Mouse (Mus musculus) stomach, embryonic 15.5 days (tissue): ENCODE measurements around the gene Gm525. TPM values are rescaled to one million over a fixed set of nuclear protein-coding genes. Genes with fewer than 3 reads are reported as not detected.

ENCODE experiments used
- ATAC-seq: fragments of 200-750 bp; cut with Nextera tagmentation; 2 replicates; pipeline ENCODE4 v1.8.0; 2017; ENCODE audit warnings: low read depth, moderate number of reproducible peaks, moderate TSS enrichment; ENCODE audit not compliant: insufficient read depth, low FRiP score
- H3K27ac ChIP-seq: fragments of 300-500 bp; sonication (generic); 2 replicates; pipeline ENCODE4 v1.5.1; 2015; ENCODE audit warnings: mild to moderate bottlenecking, inconsistent platforms
- H3K27me3 ChIP-seq: fragments of 300-500 bp; sonication (generic); replicated peaks from 2 replicates; pipeline ENCODE4 v1.6.1; 2015; ENCODE audit warnings: inconsistent platforms
- H3K36me3 ChIP-seq: fragments of 300-500 bp; sonication (generic); 2 replicates; pipeline ENCODE4 v1.6.1; 2015; ENCODE audit warnings: inconsistent platforms
- H3K4me1 ChIP-seq: fragments of 300-500 bp; sonication (generic); 2 replicates; pipeline ENCODE4 v1.6.1; 2015; ENCODE audit warnings: inconsistent platforms
- H3K4me2 ChIP-seq: fragments of 300-500 bp; sonication (generic); 2 replicates; pipeline ENCODE4 v1.6.1; 2015; ENCODE audit warnings: mild to moderate bottlenecking, inconsistent platforms
- H3K4me3 ChIP-seq: fragments of 300-500 bp; sonication (generic); replicated peaks from 2 replicates; pipeline ENCODE4 v1.5.1; 2015; ENCODE audit warnings: inconsistent platforms
- H3K9ac ChIP-seq: fragments of 300-500 bp; sonication (generic); 2 replicates; pipeline ENCODE4 v1.6.1; 2015; ENCODE audit warnings: inconsistent platforms
- H3K9me3 ChIP-seq: fragments of 300-500 bp; sonication (generic); 2 replicates; pipeline ENCODE4 v1.6.1; 2016; ENCODE audit warnings: inconsistent platforms
- WGBS: fragments of 180-500 bp; shearing (Covaris S2); methylation state at CpG from one replicate; pipeline ENCODE4 v1.1.7; 2015; 5-methylcytosine and 5-hydroxymethylcytosine counted together
- polyA plus RNA-seq: library from polyadenylated mRNA; unstranded; fragments of >200 nt; fragmentation: Nextera tagmentation; extraction: Ambion mirVana; gene quantifications from 2 replicates; pipeline ENCODE4 v1.2.1, GENCODE M21; 2015

The Gm525 gene
- polyA plus RNA-seq, 1 experiment from 2014 or later = 2.1 TPM

GRCm38 (mm10) chr11:89100403-89100802, 26.8 kb downstream of the Gm525 start:
- no peak overlapping the region for H3K9ac ChIP-seq
- no peaks in the 10 kb centered on the region for H3K4me1 ChIP-seq

GRCm38 (mm10) chr11:89100826-89101321, 27.2 kb downstream of the Gm525 start:
- Histone ChIP-seq H3K27me3 (no peaks in the 10 kb centered on the region), H3K36me3 (no peaks in the 10 kb centered on the region), H3K4me2 (peak overlapping the region; percentile 68), H3K9me3 (no peaks in the 10 kb centered on the region), H3K4me1 (no peaks in the 10 kb centered on the region), H3K4me3 (peak overlapping the region; percentile 37), H3K27ac (no peak overlapping the region), H3K9ac (no peak overlapping the region)
- WGBS = 29% methylated on average over 17 of the region's 17 CpGs
- ATAC-seq = no peak

More at GRCm38 (mm10) chr11:89100403-89100802, 26.8 kb downstream of the Gm525 start:
- no peaks in the 10 kb centered on the region for H3K9me3 ChIP-seq
- no peaks in the 10 kb centered on the region for H3K27me3 ChIP-seq
- H3K4me3 ChIP-seq = peak overlapping the region; percentile 37
- H3K27ac ChIP-seq = no peak overlapping the region
- H3K36me3 ChIP-seq = no peaks in the 10 kb centered on the region
- WGBS = 0% methylated on average over 9 of the region's 9 CpGs
- peak; percentile 81 for ATAC-seq
- H3K4me2 ChIP-seq = peak overlapping the region; percentile 68

GRCm38 (mm10) chr11:89103166-89103565, 29.5 kb downstream of the Gm525 start:
- no peaks in the 10 kb centered on the region for H3K36me3 ChIP-seq
- H3K9ac ChIP-seq = no peak overlapping the region
- H3K4me2 ChIP-seq = no peak overlapping the region
- H3K4me1 ChIP-seq = no peaks in the 10 kb centered on the region
- no peak overlapping the region for H3K4me3 ChIP-seq
- H3K9me3 ChIP-seq = no peaks in the 10 kb centered on the region
- 88% methylated on average over 14 of the region's 14 CpGs for WGBS
- H3K27me3 ChIP-seq = no peaks in the 10 kb centered on the region
- no peak overlapping the region for H3K27ac ChIP-seq
- no peak for ATAC-seq

- H3K36me3 ChIP-seq = no peaks in the 10 kb centered on the region
- H3K9me3 ChIP-seq = no peaks in the 10 kb centered on the region
- ATAC-seq = no peak
- no peaks in the 10 kb centered on the region for H3K4me1 ChIP-seq
- no peaks in the 10 kb centered on the region for H3K27me3 ChIP-seq
- 95% methylated on average over 8 of the region's 8 CpGs for WGBS
- no peak overlapping the region for H3K4me2 ChIP-seq
- no peak overlapping the region for H3K9ac ChIP-seq
- H3K27ac ChIP-seq = no peak overlapping the region
- H3K4me3 ChIP-seq = no peak overlapping the region
These were observed 31.6 kb downstream of the Gm525 start for GRCm38 (mm10) chr11:89105211-89105610.

DNA sequence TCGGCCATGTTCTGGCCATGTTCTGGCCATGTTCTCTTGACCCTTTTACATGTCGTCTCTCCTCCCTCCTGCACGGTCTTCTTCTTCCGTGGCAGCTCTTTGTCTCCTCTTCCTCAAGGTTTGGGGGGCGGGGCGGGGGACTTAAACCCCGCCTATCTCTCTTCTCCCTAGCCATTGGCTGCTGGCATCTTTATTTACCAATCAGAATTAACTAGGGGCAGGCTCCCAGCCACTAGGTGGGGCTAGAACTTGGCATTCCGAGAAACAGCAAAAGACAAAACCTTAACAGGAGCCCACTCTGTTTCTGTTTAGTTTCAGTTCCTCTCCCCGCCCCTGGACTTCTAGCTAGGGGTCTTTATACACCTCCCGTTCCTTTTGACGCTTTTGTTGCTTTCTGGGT, 32.2 kb downstream of the Gm525 start:
- no peak for ATAC-seq
- WGBS = 85% methylated on average over 11 of the region's 11 CpGs
- H3K36me3 ChIP-seq = no peaks in the 10 kb centered on the region

GRCm38 (mm10) chr11:89107180-89107807, 33.7 kb downstream of the Gm525 start:
- H3K4me2 ChIP-seq = no peak overlapping the region
- no peaks in the 10 kb centered on the region for H3K27me3 ChIP-seq
- H3K9me3 ChIP-seq = no peaks in the 10 kb centered on the region
- no peaks in the 10 kb centered on the region for H3K36me3 ChIP-seq
- no peak overlapping the region for H3K4me3 ChIP-seq
- no peak; the same call in 1 of the 2 replicates for ATAC-seq
- 30% methylated on average over 12 of the region's 12 CpGs for WGBS
- H3K9ac ChIP-seq = no peak overlapping the region
- no peak overlapping the region for H3K27ac ChIP-seq
- no peaks in the 10 kb centered on the region for H3K4me1 ChIP-seq

More for the DNA sequence above, 32.2 kb downstream of the Gm525 start:
- Histone ChIP-seq H3K4me2 (no peak overlapping the region), H3K9ac (no peak overlapping the region), H3K4me3 (no peak overlapping the region), H3K27me3 (no peaks in the 10 kb centered on the region), H3K4me1 (no peaks in the 10 kb centered on the region), H3K9me3 (no peaks in the 10 kb centered on the region), H3K27ac (no peak overlapping the region)

DNA sequence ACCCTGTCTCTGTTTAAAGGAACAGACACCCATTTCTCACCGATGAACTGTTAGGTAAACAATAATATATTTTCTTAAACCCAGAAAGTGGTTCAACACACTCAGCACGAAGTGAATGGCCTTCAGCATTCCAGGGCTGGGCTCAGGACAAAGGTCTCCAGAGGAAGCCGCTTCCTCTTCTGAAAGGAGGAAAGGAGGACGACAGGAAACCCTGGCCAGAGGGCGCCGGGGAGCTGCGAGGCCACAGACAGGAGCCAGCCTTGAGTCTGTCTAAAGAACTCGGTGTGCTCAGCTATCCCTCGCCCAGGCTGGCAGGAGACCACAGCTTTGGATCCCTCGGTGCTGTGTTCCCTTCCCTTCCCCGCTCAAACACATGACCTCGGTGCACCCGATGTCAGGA, 50.8 kb downstream of the Gm525 start:
- no peak overlapping the region for H3K4me3 ChIP-seq
- no peaks in the 10 kb centered on the region for H3K27me3 ChIP-seq
- H3K27ac ChIP-seq = no peak overlapping the region
- H3K9me3 ChIP-seq = no peaks in the 10 kb centered on the region
- 10% methylated on average over 13 of the region's 13 CpGs for WGBS
- H3K4me2 ChIP-seq = peak overlapping the region; percentile 14; the same call in 1 of the 2 replicates
- H3K9ac ChIP-seq = no peak overlapping the region
- no peak for ATAC-seq
- H3K36me3 ChIP-seq = no peaks in the 10 kb centered on the region
- peaks cover 5% of the 10 kb centered on the region for H3K4me1 ChIP-seq

DNA sequence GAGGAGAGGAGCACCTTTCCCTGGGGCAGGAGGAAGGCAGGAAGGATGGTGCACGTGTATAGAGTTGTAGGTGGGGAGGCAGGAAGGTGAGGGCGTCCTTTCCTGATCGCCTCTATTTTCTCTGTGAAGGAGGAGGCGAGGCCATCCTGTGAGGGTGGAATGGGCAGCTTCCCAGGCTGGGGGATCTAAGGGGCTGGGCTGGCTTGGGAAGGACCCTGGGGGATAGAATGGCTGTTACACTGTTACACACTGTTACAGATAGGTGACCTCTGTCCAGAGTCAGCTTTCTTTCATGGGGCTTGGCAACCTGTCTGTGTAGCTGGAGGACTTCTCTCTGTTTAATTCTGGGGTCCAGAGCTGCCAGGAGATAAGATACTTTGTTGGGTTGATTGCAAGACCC, 57.2 kb downstream of the Gm525 start:
- Histone ChIP-seq H3K9me3 (no peaks in the 10 kb centered on the region), H3K36me3 (no peaks in the 10 kb centered on the region), H3K27ac (no peak overlapping the region), H3K27me3 (no peaks in the 10 kb centered on the region), H3K4me2 (no peak overlapping the region), H3K4me3 (no peak overlapping the region), H3K9ac (no peak overlapping the region), H3K4me1 (no peaks in the 10 kb centered on the region)
- ATAC-seq = no peak
- WGBS = 48% methylated on average over 4 of the region's 4 CpGs

DNA sequence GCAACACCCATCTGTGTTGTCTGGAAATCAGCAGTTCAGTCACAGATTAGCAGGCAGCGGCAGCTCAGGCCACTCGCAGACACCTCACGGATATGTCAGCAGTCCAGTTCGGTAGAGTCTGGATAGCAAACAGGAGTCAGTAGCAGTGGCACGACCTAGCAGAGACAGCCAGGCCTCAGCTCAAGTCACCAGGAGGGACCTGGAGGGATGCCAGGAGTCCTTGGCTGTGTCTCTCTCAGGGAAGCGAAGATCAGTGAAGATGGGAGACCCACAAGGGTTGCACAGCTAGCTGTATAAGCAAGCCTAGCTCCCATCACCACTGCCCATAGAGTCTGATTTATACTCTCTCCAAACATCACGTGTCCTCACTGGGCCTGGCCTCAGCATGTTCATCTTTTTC, 58.8 kb downstream of the Gm525 start:
- no peak overlapping the region for H3K9ac ChIP-seq
- ATAC-seq = no peak
- H3K27ac ChIP-seq = no peak overlapping the region
- no peaks in the 10 kb centered on the region for H3K4me1 ChIP-seq
- H3K9me3 ChIP-seq = no peaks in the 10 kb centered on the region
- no peaks in the 10 kb centered on the region for H3K36me3 ChIP-seq
- H3K4me2 ChIP-seq = no peak overlapping the region
- no peak overlapping the region for H3K4me3 ChIP-seq
- 73% methylated on average over 7 of the region's 7 CpGs for WGBS
- no peaks in the 10 kb centered on the region for H3K27me3 ChIP-seq

DNA sequence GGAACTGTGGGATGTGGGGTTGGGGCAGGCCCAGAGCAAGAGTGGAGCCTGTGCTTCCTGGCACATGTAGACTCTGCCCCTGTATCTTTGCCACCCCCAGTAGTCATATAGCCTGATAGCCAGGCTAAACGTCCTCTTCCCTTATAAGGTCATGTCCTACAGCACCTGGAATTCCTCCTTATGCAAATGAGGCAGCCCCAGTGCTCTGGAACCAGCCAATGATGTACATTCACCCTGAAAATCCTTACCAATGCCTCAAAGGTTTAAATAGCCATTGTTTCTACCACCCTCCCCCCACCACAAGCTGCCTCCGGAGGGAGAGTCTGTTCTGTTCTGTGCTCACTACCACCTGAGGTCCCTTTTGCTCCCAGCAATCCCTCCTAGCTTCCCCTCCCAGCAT, 60.6 kb downstream of the Gm525 start:
- no peak overlapping the region for H3K4me2 ChIP-seq
- H3K36me3 ChIP-seq = no peaks in the 10 kb centered on the region
- no peaks in the 10 kb centered on the region for H3K9me3 ChIP-seq
- no peak overlapping the region for H3K27ac ChIP-seq
- no peak for ATAC-seq
- WGBS = 41% methylated on average over 2 of the region's 2 CpGs
- H3K4me1 ChIP-seq = no peaks in the 10 kb centered on the region
- no peak overlapping the region for H3K4me3 ChIP-seq
- H3K27me3 ChIP-seq = no peaks in the 10 kb centered on the region
- H3K9ac ChIP-seq = no peak overlapping the region

- Histone ChIP-seq H3K9me3 (no peaks in the 10 kb centered on the region), H3K27ac (no peak overlapping the region), H3K4me3 (no peak overlapping the region), H3K4me2 (no peak overlapping the region), H3K36me3 (no peaks in the 10 kb centered on the region), H3K9ac (no peak overlapping the region), H3K4me1 (no peaks in the 10 kb centered on the region), H3K27me3 (no peaks in the 10 kb centered on the region)
- no peak for ATAC-seq
- 87% methylated on average over 2 of the region's 2 CpGs for WGBS
These were observed 64.3 kb downstream of the Gm525 start for GRCm38 (mm10) chr11:89137915-89138314.
